Mouse (Mus musculus): ENCODE data around the gene Gm8374. TPM values are rescaled to one million over a fixed set of nuclear protein-coding genes. Genes with fewer than 3 reads are reported as not detected.
"Not testable (repeated sequence)": the region's sequence is repeated elsewhere in the genome, so short reads cannot be mapped to it uniquely, and the experiment has no call there.

Gene Gm8374
- total RNA-seq (2014; fragmentation: Nextera tagmentation) (not detected in 2 replicates), total RNA-seq (2017) (not detected in 2 replicates)

DNA sequence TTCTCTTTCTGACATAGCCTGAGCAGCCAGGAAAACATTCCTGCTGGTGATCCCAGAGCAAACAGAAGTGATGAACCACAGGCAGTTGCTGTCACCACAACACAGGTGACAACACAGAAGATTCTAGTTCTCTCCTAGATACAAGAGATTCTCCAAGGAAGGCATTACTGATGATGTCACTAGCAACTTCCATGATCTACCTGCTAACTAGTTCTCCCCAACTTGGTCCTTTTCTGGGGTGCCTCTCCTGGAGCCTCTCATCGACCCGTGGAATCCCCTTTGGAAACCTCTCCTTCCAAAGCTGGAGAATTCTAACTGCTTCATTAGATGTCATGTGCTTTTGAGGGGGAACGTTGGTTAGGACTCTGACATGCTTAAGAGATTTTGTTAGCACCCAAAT is at the start of gene Gm8374:
TSS of gene Gm8374 (minus strand) at position 101 of the 400 bp plus-strand sequence.
- not testable (repeated sequence) for ATAC-seq (replicated peaks; ENCODE audit: low FRiP score, low TSS enrichment, poor library complexity, severe bottlenecking)

DNA sequence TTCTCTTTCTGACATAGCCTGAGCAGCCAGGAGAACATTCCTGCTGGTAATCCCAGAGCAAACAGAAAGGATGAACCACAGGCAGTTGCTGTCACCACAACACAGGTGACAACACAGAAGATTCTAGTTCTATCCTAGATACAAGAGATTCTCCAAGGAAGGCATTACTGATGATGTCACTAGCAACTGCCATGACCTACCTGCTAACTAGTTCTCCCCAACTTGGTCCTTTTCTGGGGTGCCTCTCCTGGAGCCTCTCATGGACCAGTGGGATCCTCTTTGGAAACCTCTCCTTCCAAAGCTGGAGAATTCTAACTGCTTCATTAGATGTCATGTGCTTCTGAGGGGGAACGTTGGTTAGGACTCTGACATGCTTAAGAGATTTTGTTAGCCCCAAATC is 32.6 kb downstream of the Gm8374 start, which contains the start of gene Gm5797:
TSS of gene Gm5797 (minus strand) at position 101 of the 400 bp plus-strand sequence.
- not testable (repeated sequence) for ATAC-seq (replicated peaks; ENCODE audit: low FRiP score, low TSS enrichment, poor library complexity, severe bottlenecking)

DNA sequence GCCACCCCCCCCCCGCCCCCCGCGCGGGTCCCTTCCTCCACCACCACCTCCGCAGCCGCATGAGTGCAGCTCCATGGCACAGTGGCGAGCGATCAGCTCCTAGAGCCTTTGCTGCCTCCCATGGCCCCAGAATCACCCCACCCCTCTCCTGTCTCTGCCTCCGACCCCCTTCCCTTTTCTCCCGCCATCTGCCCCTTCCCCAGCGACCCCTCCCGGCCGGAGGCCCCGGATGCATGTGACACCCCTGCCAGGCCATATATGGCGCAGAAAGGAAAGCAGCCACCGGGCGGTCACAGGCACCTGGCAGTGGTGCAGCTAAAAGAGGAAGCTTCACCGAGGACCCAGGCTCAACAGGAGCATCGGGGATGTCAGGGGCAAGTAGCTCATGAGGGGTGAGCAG is 49.8 kb downstream of the Gm8374 start:
- not testable (repeated sequence) for ATAC-seq (replicated peaks; ENCODE audit: low FRiP score, low TSS enrichment, poor library complexity, severe bottlenecking)

DNA sequence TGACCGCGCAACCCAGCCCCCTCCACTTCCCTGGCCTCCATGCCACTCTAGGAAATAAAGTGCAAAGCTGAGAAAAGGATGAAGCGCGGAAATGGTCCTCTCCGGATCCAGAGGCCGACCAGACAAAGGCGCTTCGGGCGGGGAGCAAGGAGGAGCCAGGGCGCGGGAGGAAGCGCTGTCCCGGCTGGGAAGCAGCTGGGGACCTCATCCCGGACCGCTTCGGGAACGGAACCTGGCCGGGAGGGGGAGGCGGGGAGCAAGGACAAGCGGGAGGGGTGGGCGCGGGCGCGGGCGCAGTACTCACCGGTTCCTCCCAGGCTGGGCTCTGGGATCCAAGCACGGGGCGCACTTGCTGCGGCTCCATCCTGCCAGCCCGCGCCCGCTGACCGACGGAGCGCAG is 50.3 kb downstream of the Gm8374 start, which contains the start of gene Gm3739:
TSS of gene Gm3739 (minus strand) at position 389 of the 400 bp plus-strand sequence.
- not testable (repeated sequence) for ATAC-seq (replicated peaks; ENCODE audit: low FRiP score, low TSS enrichment, poor library complexity, severe bottlenecking)

Other genes starting within 250 kb of the Gm8374 start
- gene Gm6676, start 239.7 kb downstream of the Gm8374 start, total RNA-seq (2014; fragmentation: Nextera tagmentation) = not detected in 2 replicates
- not detected in 2 replicates for gene Gm6676, start 239.7 kb downstream of the Gm8374 start, total RNA-seq (2017)
- gene Gm3512, start 190.6 kb downstream of the Gm8374 start, total RNA-seq (2014; fragmentation: Nextera tagmentation) = not detected in 2 replicates
- gene Gm3512, start 190.6 kb downstream of the Gm8374 start, total RNA-seq (2017) = not detected in 2 replicates
- gene Gm16434, start 170.6 kb downstream of the Gm8374 start, total RNA-seq (2014; fragmentation: Nextera tagmentation) = not detected in 2 replicates
- gene Gm16434, start 170.6 kb downstream of the Gm8374 start, total RNA-seq (2017) = not detected in 2 replicates
- not detected in 2 replicates for gene Gm3727, start 100.4 kb downstream of the Gm8374 start, total RNA-seq (2014; fragmentation: Nextera tagmentation)
- not detected in 2 replicates for gene Gm3727, start 100.4 kb downstream of the Gm8374 start, total RNA-seq (2017)
- gene Gm3739, start 50.1 kb downstream of the Gm8374 start, total RNA-seq (2014; fragmentation: Nextera tagmentation) = 0.63 TPM in 1 of 2 replicates, not detected in the other
- gene Gm3739, start 50.1 kb downstream of the Gm8374 start, total RNA-seq (2017) = not detected in 2 replicates
- gene Gm5797, start 32.7 kb downstream of the Gm8374 start, total RNA-seq (2014; fragmentation: Nextera tagmentation) = not detected in 2 replicates
- not detected in 2 replicates for gene Gm5797, start 32.7 kb downstream of the Gm8374 start, total RNA-seq (2017)
- gene Gm3755, start 85.8 kb upstream of the Gm8374 start, total RNA-seq (2014; fragmentation: Nextera tagmentation) = not detected in 2 replicates
- not detected in 2 replicates for gene Gm3755, start 85.8 kb upstream of the Gm8374 start, total RNA-seq (2017)
- gene Gm3752, start 118.6 kb upstream of the Gm8374 start, total RNA-seq (2014; fragmentation: Nextera tagmentation) = not detected in 2 replicates
- not detected in 2 replicates for gene Gm3752, start 118.6 kb upstream of the Gm8374 start, total RNA-seq (2017)
- gene Gm3558, start 203.4 kb upstream of the Gm8374 start, total RNA-seq (2014; fragmentation: Nextera tagmentation) = not detected in 2 replicates
- gene Gm3558, start 203.4 kb upstream of the Gm8374 start, total RNA-seq (2017) = not detected in 2 replicates
- not detected in 2 replicates for gene Gm10338, start 230.5 kb upstream of the Gm8374 start, total RNA-seq (2014; fragmentation: Nextera tagmentation)
- not detected in 2 replicates for gene Gm10338, start 230.5 kb upstream of the Gm8374 start, total RNA-seq (2017)